Mouse (Mus musculus): Measurements from ENCODE around the gene Gm13078.

The Gm13078 gene

GRCm38 (mm10) chr4:143719155-143719554 lies at the start of gene Gm13078:
Gene Gm13078, plus strand, starts transcription at chr4:143719455.
- DNase-seq (ENCODE audit: low spot score): no peak

GRCm38 (mm10) chr4:143702611-143703010 lies 16.6 kb upstream of the Gm13078 start, which contains the start of gene Gm13089:
Gene Gm13089, minus strand, starts transcription at chr4:143702711.
- DNase-seq (ENCODE audit: low spot score): no peak
